8 mouse cellular contexts compared by ENCODE assay signal in genomic region chr3:129536109-129536508, GRCm38 (mm10). TPM values are rescaled to one million over a fixed set of nuclear protein-coding genes. Genes with fewer than 3 reads are reported as not detected.
DNase-seq lines count a peak whose midpoint lies in the region; ATAC-seq lines count a peak whose summit lies in the region.

No protein-coding gene starts in this region.

- DNase-seq in adipocyte (ENCODE audit: low spot score): peak; percentile 97
- DNase-seq in embryo, embryonic 10 days (ENCODE audit: low spot score): peak; percentile 99
- peak; percentile 61 for DNase-seq in gastrocnemius, postnatal 10 days
- peak; percentile 87 to 97 for DNase-seq in left cerebral cortex, postnatal 10 days (ENCODE audit: extremely low spot score in 1 of 2, low spot score in 2 of 2)
- DNase-seq in right cerebral cortex, postnatal 25 days: peak; percentile 90
- DNase-seq in urinary bladder, postnatal 4 days (ENCODE audit: low spot score in 2 of 2): peak; percentile 78

- peak; percentile 93 for ATAC-seq in inflammation-experienced regulatory T-cells, adult 6 months
- peak; percentile 93 for ATAC-seq in megakaryocyte-erythroid progenitor cell, adult 5-6 weeks (replicated peaks; ENCODE audit: low FRiP score, low TSS enrichment, poor library complexity, severe bottlenecking)

- intact Hi-C loops in left cerebral cortex, postnatal 10 days (cut with DNase I): no loop called here

RNA-seq across cellular contexts. Expression of gene Elovl6, which starts 4.0 kb away (rescaled TPM):
- total RNA-seq in gastrocnemius, postnatal 10 days (2021): 1 to 10 TPM; 7.2 to 7.6 TPM
- 10 to 100 TPM in 2 of 3 experiments, 1 to 10 TPM in 1; 9.0 to 16.4 (median 11.1) TPM for polyA plus RNA-seq in inflammation-experienced regulatory T-cells, adult 6 months (2017; shearing (Covaris generic))
- total RNA-seq in left cerebral cortex, postnatal 10 days (2021): 10 to 100 TPM; 45.5 to 46.1 TPM
- 13.0 and 19.4 TPM in 2 replicates for total RNA-seq in megakaryocyte-erythroid progenitor cell, adult 5-6 weeks (2014; fragmentation: Nextera tagmentation)
- total RNA-seq in megakaryocyte-erythroid progenitor cell, adult 5-6 weeks (2017): 15.8 and 17.0 TPM in 2 replicates

Comparison
In these comparisons a context has a peak if more than half of its experiments do, and no peak if none do; other contexts are left out.
1. Peak in every context shown above with its lines: DNase-seq and ATAC-seq.